Mouse (Mus musculus): Measurements from ENCODE around the gene Atp8b3. TPM values are rescaled to one million over a fixed set of nuclear protein-coding genes. Genes with fewer than 3 reads are reported as not detected.

Atp8b3 gene
- polyA plus RNA-seq, 1 experiment from 2014 or later: 0.59 TPM

DNA sequence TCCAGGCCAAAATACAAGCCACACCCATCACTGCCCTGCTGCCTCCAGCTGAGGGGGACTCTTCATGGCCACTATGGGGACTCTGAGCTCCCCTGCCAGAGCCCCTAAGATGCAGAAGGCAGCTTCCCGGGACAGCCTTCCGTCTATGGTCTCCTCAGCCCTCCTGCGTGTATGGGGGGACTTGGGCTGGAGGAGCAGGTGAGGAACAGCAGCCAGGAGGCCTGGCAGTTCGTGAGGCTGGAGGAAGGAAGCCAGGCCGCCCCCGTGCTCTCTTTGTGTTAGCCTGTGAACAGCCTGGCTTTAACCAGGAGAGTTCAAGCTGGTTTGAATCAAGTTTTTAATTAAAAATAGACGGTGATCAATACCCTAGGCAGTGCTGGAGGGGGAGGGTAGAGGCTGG, 36.6 kb downstream of the Atp8b3 start:
- DNase-seq (ENCODE audit: low spot score) (no peak), ATAC-seq (replicated peaks; ENCODE audit: low FRiP score) (no peak)
- Histone ChIP-seq H3K9me3 (ENCODE audit: control insufficient read depth, low read length) (no peaks in the 10 kb centered on the region), H3K27me3 (ENCODE audit: control insufficient read depth, insufficient read depth, low read length) (peaks cover 81% of the 10 kb centered on the region), H3K4me1 (replicated peaks; ENCODE audit: control insufficient read depth, insufficient read depth, low read length) (no peaks in the 10 kb centered on the region), H3K27ac (ENCODE audit: low read depth, low read length) (no peak overlapping the region), H3K4me3 (ENCODE audit: low read depth, low read length) (no peak overlapping the region), H3K36me3 (ENCODE audit: control insufficient read depth, insufficient read depth, low read length) (no peaks in the 10 kb centered on the region), H3K9ac (ENCODE audit: low read length) (no peak overlapping the region), H3K4me2 (ENCODE audit: low read depth, low read length, severe bottlenecking) (no peak overlapping the region)
- WGBS: under 1% methylated on average over 7 of the region's 7 CpGs

DNA sequence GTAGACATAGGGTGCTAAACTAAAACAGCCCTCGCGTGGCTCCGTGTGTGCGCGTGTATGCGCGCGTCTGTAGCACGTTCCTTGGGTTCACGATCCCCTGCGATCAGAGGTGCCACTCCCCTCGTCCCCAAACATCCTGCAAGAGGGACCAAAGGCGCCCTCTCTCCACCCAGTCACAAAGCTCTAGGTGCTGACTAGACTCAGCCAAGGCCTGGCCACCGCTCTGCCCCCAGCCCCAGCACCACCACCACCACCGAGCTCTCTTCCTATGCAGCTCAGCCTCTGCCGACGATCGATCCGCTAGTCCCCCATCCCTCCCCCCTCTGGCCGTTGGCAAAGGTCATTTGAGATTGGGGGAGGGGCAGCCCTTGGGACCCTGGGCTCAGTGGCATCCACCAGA, 42.5 kb downstream of the Atp8b3 start:
- Histone ChIP-seq H3K9ac (ENCODE audit: low read length) (no peak overlapping the region), H3K4me1 (replicated peaks; ENCODE audit: control insufficient read depth, insufficient read depth, low read length) (peaks cover 14% of the 10 kb centered on the region), H3K27me3 (ENCODE audit: control insufficient read depth, insufficient read depth, low read length) (peaks cover 99% of the 10 kb centered on the region), H3K9me3 (ENCODE audit: control insufficient read depth, low read length) (no peaks in the 10 kb centered on the region), H3K27ac (ENCODE audit: low read depth, low read length) (no peak overlapping the region), H3K36me3 (ENCODE audit: control insufficient read depth, insufficient read depth, low read length) (no peaks in the 10 kb centered on the region), H3K4me2 (ENCODE audit: low read depth, low read length, severe bottlenecking) (no peak overlapping the region), H3K4me3 (ENCODE audit: low read depth, low read length) (no peak overlapping the region)
- DNase-seq (ENCODE audit: low spot score) (no peak), ATAC-seq (replicated peaks; ENCODE audit: low FRiP score) (no peak)
- under 1% methylated on average over 20 of the region's 20 CpGs for WGBS

DNA sequence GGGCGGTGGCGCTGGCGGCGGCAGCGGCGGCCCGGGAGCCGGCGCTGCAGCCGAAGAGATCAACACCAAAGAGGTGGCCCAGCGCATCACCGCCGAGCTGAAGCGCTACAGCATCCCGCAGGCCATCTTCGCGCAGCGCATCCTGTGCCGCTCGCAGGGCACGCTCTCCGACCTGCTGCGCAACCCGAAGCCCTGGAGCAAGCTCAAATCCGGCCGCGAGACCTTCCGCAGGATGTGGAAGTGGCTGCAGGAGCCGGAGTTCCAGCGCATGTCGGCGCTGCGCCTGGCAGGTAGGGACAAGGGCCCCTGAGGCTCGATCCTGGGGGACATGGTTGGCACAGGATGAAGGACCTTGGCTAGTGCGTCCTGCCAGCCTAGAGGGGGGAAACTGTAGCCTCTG, 43.0 kb downstream of the Atp8b3 start:
- no peak overlapping the region for H3K9ac ChIP-seq (ENCODE audit: low read length)
- H3K27ac ChIP-seq (ENCODE audit: low read depth, low read length): no peak overlapping the region
- H3K9me3 ChIP-seq (ENCODE audit: control insufficient read depth, low read length): no peaks in the 10 kb centered on the region
- no peak for DNase-seq (ENCODE audit: low spot score)
- H3K36me3 ChIP-seq (ENCODE audit: control insufficient read depth, insufficient read depth, low read length): no peaks in the 10 kb centered on the region
- H3K4me3 ChIP-seq (ENCODE audit: low read depth, low read length): peak overlapping the region; percentile 25
- H3K4me2 ChIP-seq (ENCODE audit: low read depth, low read length, severe bottlenecking): no peak overlapping the region; the same call in 1 of the 2 replicates
- no peak for ATAC-seq (replicated peaks; ENCODE audit: low FRiP score)
- H3K27me3 ChIP-seq (ENCODE audit: control insufficient read depth, insufficient read depth, low read length): peaks cover 100% of the 10 kb centered on the region
- under 1% methylated on average over 35 of the region's 35 CpGs for WGBS
- peaks cover 14% of the 10 kb centered on the region for H3K4me1 ChIP-seq (replicated peaks; ENCODE audit: control insufficient read depth, insufficient read depth, low read length)

- Histone ChIP-seq H3K9ac (ENCODE audit: low read length) (peak within 1 kb of the TSS; percentile 23; the same call in 1 of the 2 replicates), H3K4me1 (replicated peaks; ENCODE audit: control insufficient read depth, insufficient read depth, low read length) (peaks cover 14% of the 10 kb centered on the region), H3K9me3 (ENCODE audit: control insufficient read depth, low read length) (no peaks in the 10 kb centered on the region), H3K27ac (ENCODE audit: low read depth, low read length) (no peak within 1 kb of the TSS), H3K36me3 (ENCODE audit: control insufficient read depth, insufficient read depth, low read length) (no peaks in the 10 kb centered on the region), H3K27me3 (ENCODE audit: control insufficient read depth, insufficient read depth, low read length) (peaks cover 100% of the 10 kb centered on the region), H3K4me3 (ENCODE audit: low read depth, low read length) (peak within 1 kb of the TSS; percentile 25), H3K4me2 (ENCODE audit: low read depth, low read length, severe bottlenecking) (peak within 1 kb of the TSS; percentile 50)
- ATAC-seq (replicated peaks; ENCODE audit: low FRiP score): 0 out of 2 replicates have a peak, but pooled peaks have one; percentile 36
- WGBS: under 1% methylated on average over 36 of the region's 42 CpGs
- DNase-seq (ENCODE audit: low spot score): peak; percentile 73
Observed at GRCm38 (mm10) chr10:80494732-80495131, 44.2 kb downstream of the Atp8b3 start, which contains the start of gene Onecut3. Gene Onecut3 (plus strand): TSS chr10:80494835.

DNA sequence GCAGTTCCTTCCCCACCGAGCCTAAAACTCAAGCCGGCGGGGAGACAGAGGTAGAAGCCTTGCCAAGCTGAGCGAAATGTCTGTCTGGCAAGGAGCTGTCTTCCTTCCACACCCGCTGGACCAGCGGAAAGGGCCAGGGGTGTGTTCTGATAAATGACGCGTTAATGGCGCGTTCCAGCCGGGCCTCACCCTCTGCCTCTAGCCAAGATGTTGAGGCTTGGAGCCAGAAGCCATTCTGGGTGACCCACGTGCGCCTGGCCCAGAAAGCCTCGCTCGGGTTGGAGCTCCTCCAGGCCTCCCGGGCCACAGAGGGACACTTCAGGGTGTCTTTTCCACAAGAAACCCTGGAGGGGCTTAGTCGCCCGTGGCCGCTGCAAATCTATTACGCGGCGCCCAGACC, 48.9 kb downstream of the Atp8b3 start:
- no peak overlapping the region for H3K4me3 ChIP-seq (ENCODE audit: low read depth, low read length)
- H3K4me2 ChIP-seq (ENCODE audit: low read depth, low read length, severe bottlenecking): no peak overlapping the region
- 2% methylated on average over 22 of the region's 22 CpGs for WGBS
- ATAC-seq (replicated peaks; ENCODE audit: low FRiP score) (no peak), DNase-seq (ENCODE audit: low spot score) (no peak)
- H3K36me3 ChIP-seq (ENCODE audit: control insufficient read depth, insufficient read depth, low read length): no peaks in the 10 kb centered on the region
- H3K27me3 ChIP-seq (ENCODE audit: control insufficient read depth, insufficient read depth, low read length): peaks cover 72% of the 10 kb centered on the region
- H3K4me1 ChIP-seq (replicated peaks; ENCODE audit: control insufficient read depth, insufficient read depth, low read length): peaks cover 7% of the 10 kb centered on the region
- no peak overlapping the region for H3K9ac ChIP-seq (ENCODE audit: low read length)
- H3K27ac ChIP-seq (ENCODE audit: low read depth, low read length): no peak overlapping the region
- H3K9me3 ChIP-seq (ENCODE audit: control insufficient read depth, low read length): no peaks in the 10 kb centered on the region; the same call in 1 of the 2 replicates

DNA sequence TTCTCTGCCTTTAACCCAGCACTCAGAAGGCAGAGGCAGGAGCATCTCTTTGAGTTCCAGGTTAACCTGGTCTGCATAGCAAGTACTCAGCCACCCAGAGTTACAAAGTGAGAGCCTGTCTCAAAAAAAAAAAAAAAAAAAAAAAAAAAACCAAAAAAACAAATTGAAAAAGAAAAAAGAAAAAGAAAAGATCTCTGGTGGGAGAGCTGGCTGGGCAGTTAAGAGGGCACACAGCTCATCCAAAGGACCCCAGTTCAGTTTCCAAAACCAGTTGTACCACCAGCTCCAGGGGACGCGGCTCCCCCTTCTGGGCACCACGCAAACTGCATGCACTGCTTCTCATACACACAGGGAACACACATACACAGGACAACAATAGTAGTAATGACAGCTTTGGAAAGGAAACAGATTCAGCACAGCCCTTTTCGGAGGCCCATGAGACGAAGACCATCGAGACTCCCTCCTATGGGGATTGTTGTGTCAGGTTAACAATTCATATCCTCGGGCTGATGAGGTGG, 52.0 kb downstream of the Atp8b3 start:
- Histone ChIP-seq H3K9ac (ENCODE audit: low read length) (no peak overlapping the region), H3K9me3 (ENCODE audit: control insufficient read depth, low read length) (no peaks in the 10 kb centered on the region; the same call in 1 of the 2 replicates), H3K27ac (ENCODE audit: low read depth, low read length) (no peak overlapping the region), H3K36me3 (ENCODE audit: control insufficient read depth, insufficient read depth, low read length) (no peaks in the 10 kb centered on the region), H3K27me3 (ENCODE audit: control insufficient read depth, insufficient read depth, low read length) (peaks cover 48% of the 10 kb centered on the region), H3K4me1 (replicated peaks; ENCODE audit: control insufficient read depth, insufficient read depth, low read length) (no peaks in the 10 kb centered on the region), H3K4me3 (ENCODE audit: low read depth, low read length) (no peak overlapping the region), H3K4me2 (ENCODE audit: low read depth, low read length, severe bottlenecking) (no peak overlapping the region)
- ATAC-seq (replicated peaks; ENCODE audit: low FRiP score): no peak
- no peak for DNase-seq (ENCODE audit: low spot score)
- WGBS: 78% methylated on average over 7 of the region's 7 CpGs

DNA sequence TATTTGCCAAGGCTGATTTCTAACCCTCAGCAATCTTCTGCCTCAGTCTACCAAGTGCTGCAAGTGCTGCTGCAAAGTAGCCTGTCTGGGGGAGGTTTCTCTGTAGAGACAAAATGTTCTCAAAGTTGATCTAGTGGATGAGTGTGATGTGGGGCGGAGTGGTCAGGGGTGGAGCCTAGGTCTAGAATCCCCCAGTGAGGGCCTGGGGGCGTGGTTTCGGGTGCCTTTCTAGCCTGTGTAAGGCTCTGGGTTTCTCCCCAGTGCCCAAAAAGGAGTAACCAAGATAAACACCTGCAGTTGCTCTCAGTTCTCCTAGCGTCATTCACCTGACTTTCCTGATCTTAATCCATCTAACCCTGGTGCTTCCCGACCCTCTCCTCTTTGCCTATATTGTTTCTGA, 57.9 kb downstream of the Atp8b3 start:
- 22% methylated on average over 5 of the region's 5 CpGs for WGBS
- ATAC-seq (replicated peaks; ENCODE audit: low FRiP score): no peak
- H3K27me3 ChIP-seq (ENCODE audit: control insufficient read depth, insufficient read depth, low read length): peaks cover 11% of the 10 kb centered on the region

GRCm38 (mm10) chr10:80478531-80478930, 60.4 kb downstream of the Atp8b3 start:
- DNase-seq (ENCODE audit: low spot score): no peak
- Histone ChIP-seq H3K27me3 (ENCODE audit: control insufficient read depth, insufficient read depth, low read length) (peaks cover 7% of the 10 kb centered on the region; the same call in 1 of the 2 replicates), H3K27ac (ENCODE audit: low read depth, low read length) (no peak overlapping the region), H3K36me3 (ENCODE audit: control insufficient read depth, insufficient read depth, low read length) (no peaks in the 10 kb centered on the region), H3K4me2 (ENCODE audit: low read depth, low read length, severe bottlenecking) (no peak overlapping the region), H3K9me3 (ENCODE audit: control insufficient read depth, low read length) (no peaks in the 10 kb centered on the region), H3K9ac (ENCODE audit: low read length) (no peak overlapping the region), H3K4me1 (replicated peaks; ENCODE audit: control insufficient read depth, insufficient read depth, low read length) (no peaks in the 10 kb centered on the region), H3K4me3 (ENCODE audit: low read depth, low read length) (no peak overlapping the region)
- WGBS: 78% methylated on average over 5 of the region's 5 CpGs
- ATAC-seq (replicated peaks; ENCODE audit: low FRiP score): no peak

More for the DNA sequence above, 57.9 kb downstream of the Atp8b3 start:
- no peak overlapping the region for H3K4me3 ChIP-seq (ENCODE audit: low read depth, low read length)
- H3K9me3 ChIP-seq (ENCODE audit: control insufficient read depth, low read length): no peaks in the 10 kb centered on the region
- no peak for DNase-seq (ENCODE audit: low spot score)
- no peak overlapping the region for H3K9ac ChIP-seq (ENCODE audit: low read length)
- no peak overlapping the region for H3K4me2 ChIP-seq (ENCODE audit: low read depth, low read length, severe bottlenecking)
- no peak overlapping the region for H3K27ac ChIP-seq (ENCODE audit: low read depth, low read length)
- no peaks in the 10 kb centered on the region for H3K4me1 ChIP-seq (replicated peaks; ENCODE audit: control insufficient read depth, insufficient read depth, low read length)
- H3K36me3 ChIP-seq (ENCODE audit: control insufficient read depth, insufficient read depth, low read length): no peaks in the 10 kb centered on the region
